Mouse (Mus musculus) adrenal gland, adult 8-10 months (tissue): ENCODE results near the gene Fancd2. TPM values are rescaled to one million over a fixed set of nuclear protein-coding genes. Genes with fewer than 3 reads are reported as not detected.
A peak's percentile ranks its signal among the peaks of the same experiment; 100 is the strongest.

Experiments used
- DNase-seq: peaks from one replicate; pipeline ENCODE4 v3.0.0; 2022
- total RNA-seq, 4 experiments: library from RNA; stranded (reverse); gene quantifications; 2 replicates each; pipeline ENCODE4 v1.2.4; 2022

Fancd2 gene
- total RNA-seq, 4 experiments from 2014 or later, result 0.35 to 2.0 (median 0.88) TPM

GRCm38 (mm10) chr6:113523420-113523819, 8.1 kb upstream of the Fancd2 start:
- DNase-seq, result no peak

- DNase-seq, result no peak
These were observed 440 bp downstream of the Fancd2 start for GRCm38 (mm10) chr6:113531840-113532404.

- no peak for DNase-seq
These were observed 3.4 kb downstream of the Fancd2 start for GRCm38 (mm10) chr6:113534886-113535285.

GRCm38 (mm10) chr6:113541610-113542009, 10.1 kb downstream of the Fancd2 start:
- no peak for DNase-seq

GRCm38 (mm10) chr6:113543906-113544481, 12.5 kb downstream of the Fancd2 start:
- DNase-seq, result no peak

GRCm38 (mm10) chr6:113559736-113560135, 28.3 kb downstream of the Fancd2 start:
- no peak for DNase-seq

GRCm38 (mm10) chr6:113564557-113564956, 33.1 kb downstream of the Fancd2 start:
- no peak for DNase-seq

GRCm38 (mm10) chr6:113576044-113576443, 44.6 kb downstream of the Fancd2 start:
- no peak for DNase-seq

- DNase-seq, result no peak
These were observed 47.8 kb downstream of the Fancd2 start for GRCm38 (mm10) chr6:113579306-113579705.

GRCm38 (mm10) chr6:113583023-113583422, 51.5 kb downstream of the Fancd2 start:
- no peak for DNase-seq

- DNase-seq, result no peak
These were observed 53.6 kb downstream of the Fancd2 start for GRCm38 (mm10) chr6:113585065-113585464.

- DNase-seq, result peak; percentile 61
These were observed 55.1 kb downstream of the Fancd2 start for GRCm38 (mm10) chr6:113586466-113587183.

GRCm38 (mm10) chr6:113592637-113593036, 61.2 kb downstream of the Fancd2 start:
- DNase-seq, result no peak

GRCm38 (mm10) chr6:113597945-113598344, 66.5 kb downstream of the Fancd2 start:
- DNase-seq, result no peak

GRCm38 (mm10) chr6:113599833-113600232, 68.4 kb downstream of the Fancd2 start:
- peak; percentile 87 for DNase-seq

- DNase-seq, result no peak
These were observed 69.2 kb downstream of the Fancd2 start, which contains the start of gene Fancd2os for GRCm38 (mm10) chr6:113600543-113601139. Gene Fancd2os, minus strand, starts transcription at chr6:113600715.

GRCm38 (mm10) chr6:113602821-113603220, 71.3 kb downstream of the Fancd2 start:
- no peak for DNase-seq

- no peak for DNase-seq
These were observed 72.5 kb downstream of the Fancd2 start for GRCm38 (mm10) chr6:113603993-113604392.

- DNase-seq, result peak; percentile 85
These were observed 73.1 kb downstream of the Fancd2 start, which contains the start of gene Brk1 for GRCm38 (mm10) chr6:113604432-113605223. Gene Brk1, plus strand, starts transcription at chr6:113604772.

GRCm38 (mm10) chr6:113605224-113605545, 73.7 kb downstream of the Fancd2 start:
- no peak for DNase-seq

- DNase-seq, result peak; percentile 54
These were observed 77.4 kb downstream of the Fancd2 start for GRCm38 (mm10) chr6:113608871-113609270.

- DNase-seq, result no peak
These were observed 77.8 kb downstream of the Fancd2 start for GRCm38 (mm10) chr6:113609293-113609692.
